Mouse (Mus musculus) thymus, adult 2 months (tissue): ENCODE data around the gene Atp1a2. TPM values are rescaled to one million over a fixed set of nuclear protein-coding genes. Genes with fewer than 3 reads are reported as not detected.

Experiments used
- DNase-seq: peaks from one replicate; pipeline ENCODE4 v3.0.0; 2021
- H3K27ac ChIP-seq: fragments of 200-500 bp; 2 replicates; pipeline ENCODE4 v1.5.1; 2012; ENCODE audit warnings: low read length, control low read depth; ENCODE audit not compliant: control insufficient read depth, insufficient read depth
- H3K27me3 ChIP-seq: fragments of 200-500 bp; 2 replicates; pipeline ENCODE4 v1.6.1; 2012; ENCODE audit warnings: mild to moderate bottlenecking, low read length, moderate library complexity, mixed read lengths; ENCODE audit not compliant: control insufficient read depth, insufficient read depth
- H3K36me3 ChIP-seq: fragments of 200-500 bp; 2 replicates; pipeline ENCODE4 v1.6.1; 2012; ENCODE audit warnings: mild to moderate bottlenecking, low read length, moderate library complexity; ENCODE audit not compliant: control insufficient read depth, insufficient read depth
- H3K4me1 ChIP-seq: fragments of 200-500 bp; replicated peaks from 2 replicates; pipeline ENCODE4 v1.6.1; 2012; ENCODE audit warnings: low read length; ENCODE audit not compliant: control insufficient read depth, insufficient read depth
- H3K4me3 ChIP-seq: fragments of 200-500 bp; 2 replicates; pipeline ENCODE4 v1.5.1; 2012; ENCODE audit warnings: mild to moderate bottlenecking, low read length, control low read depth, moderate library complexity; ENCODE audit not compliant: control insufficient read depth, insufficient read depth
- CTCF ChIP-seq: fragments of 200-500 bp; IDR thresholded peaks from 2 replicates; pipeline ENCODE4 v1.5.1; 2012; ENCODE audit warnings: mild to moderate bottlenecking, control low read depth, low read length, moderate library complexity, borderline replicate concordance; ENCODE audit not compliant: control insufficient read depth, poor library complexity, insufficient read depth; ENCODE audit errors: extremely low read depth
- POLR2A ChIP-seq: fragments of 200-500 bp; IDR thresholded peaks from 2 replicates; pipeline ENCODE4 v1.6.1; 2012; ENCODE audit warnings: mild to moderate bottlenecking, low read length, control low read depth, moderate library complexity; ENCODE audit not compliant: control insufficient read depth, poor library complexity, insufficient read depth; ENCODE audit errors: extremely low read depth
- WGBS: fragments of 180-500 bp; shearing (Covaris S2); methylation state at CpG from one replicate; pipeline ENCODE4 v1.1.7; 2018; 5-methylcytosine and 5-hydroxymethylcytosine counted together
- polyA plus RNA-seq: library from polyadenylated mRNA; depleted of rRNA; stranded (reverse); fragments of >200 nt; gene quantifications from 2 replicates; pipeline ENCODE4 v1.2.3, GENCODE M21; 2012

Gene Atp1a2
- polyA plus RNA-seq, 1 experiment, result 28.5 TPM

DNA sequence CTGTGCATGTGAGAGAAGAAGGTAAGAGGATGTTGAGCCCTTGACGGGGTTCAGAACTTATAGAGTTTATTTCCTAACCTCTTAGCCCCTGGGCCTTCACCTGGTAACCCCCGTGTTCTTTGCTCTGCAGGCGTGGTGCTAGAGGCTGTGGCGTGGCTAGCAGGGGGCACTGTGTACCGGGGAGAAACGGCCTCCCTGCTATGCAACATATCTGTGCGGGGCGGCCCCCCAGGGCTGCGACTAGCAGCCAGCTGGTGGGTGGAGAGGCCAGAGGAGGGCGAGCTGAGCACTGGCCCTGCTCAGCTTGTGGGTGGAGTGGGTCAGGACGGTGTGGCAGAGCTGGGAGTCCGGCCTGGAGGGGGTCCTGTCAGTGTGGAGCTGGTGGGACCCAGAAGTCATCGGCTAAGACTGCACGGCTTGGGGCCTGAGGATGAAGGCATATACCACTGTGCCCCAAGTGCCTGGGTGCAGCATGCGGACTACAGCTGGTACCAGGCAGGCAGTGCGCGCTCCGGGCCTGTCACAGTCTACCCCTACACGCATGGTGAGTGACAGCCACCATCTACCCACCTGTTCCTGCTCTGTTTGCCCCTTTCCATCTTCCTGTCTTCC, 20.7 kb upstream of the Atp1a2 start:
- 97% methylated on average over 19 of the region's 19 CpGs for WGBS
- H3K4me1 ChIP-seq, result no peaks in the 10 kb centered on the region; the same call in none of the 2 replicates

DNA sequence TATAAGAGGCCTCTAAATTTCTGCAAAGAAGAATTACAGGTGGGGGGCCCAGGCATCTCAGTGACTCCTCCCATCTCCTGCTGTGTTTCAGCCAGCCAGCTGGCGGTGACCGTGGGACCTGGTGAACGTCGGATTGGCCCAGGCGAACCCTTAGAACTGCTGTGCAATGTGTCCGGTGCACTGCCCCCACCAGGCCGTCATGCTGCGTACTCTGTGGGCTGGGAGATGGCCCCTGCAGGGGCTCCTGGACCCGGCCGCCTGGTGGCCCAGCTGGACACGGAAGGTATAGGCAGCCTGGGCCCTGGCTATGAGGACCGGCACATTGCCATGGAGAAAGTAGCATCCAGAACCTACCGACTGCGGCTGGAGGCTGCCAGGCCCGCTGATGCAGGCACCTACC, 20.1 kb upstream of the Atp1a2 start:
- no peak overlapping the region for H3K4me3 ChIP-seq
- H3K27ac ChIP-seq, result no peak overlapping the region
- H3K27me3 ChIP-seq, result no peaks in the 10 kb centered on the region
- WGBS, result 97% methylated on average over 15 of the region's 15 CpGs
- DNase-seq, result no peak
- no peak for TF ChIP-seq CTCF
- no peak for TF ChIP-seq POLR2A
- peaks cover 4% of the 10 kb centered on the region; the same call in 1 of the 2 replicates for H3K36me3 ChIP-seq
- H3K4me1 ChIP-seq, result peaks cover 4% of the 10 kb centered on the region

More for the DNA sequence above, 20.7 kb upstream of the Atp1a2 start:
- no peaks in the 10 kb centered on the region for H3K27me3 ChIP-seq
- H3K27ac ChIP-seq, result no peak overlapping the region
- no peak for TF ChIP-seq CTCF
- TF ChIP-seq POLR2A, result no peak
- no peak overlapping the region for H3K4me3 ChIP-seq
- H3K36me3 ChIP-seq, result peaks cover 4% of the 10 kb centered on the region; the same call in 1 of the 2 replicates
- DNase-seq, result no peak

DNA sequence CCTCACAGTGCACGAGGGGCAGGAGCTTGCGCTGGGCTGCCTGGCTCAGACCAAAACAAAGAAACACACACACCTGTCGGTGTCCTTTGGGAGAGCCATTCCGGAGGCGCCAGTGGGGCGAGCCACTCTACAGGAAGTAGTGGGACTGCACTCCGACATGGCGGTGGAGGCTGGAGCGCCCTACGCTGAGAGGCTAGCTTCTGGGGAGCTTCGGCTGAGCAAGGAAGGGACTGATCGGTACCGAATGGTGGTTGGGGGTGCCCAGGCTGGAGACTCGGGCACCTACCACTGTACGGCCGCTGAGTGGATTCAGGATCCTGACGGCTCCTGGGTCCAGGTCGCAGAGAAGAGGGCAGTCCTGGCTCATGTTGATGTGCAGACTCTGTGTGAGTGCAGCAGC, 19.6 kb upstream of the Atp1a2 start:
- Histone ChIP-seq H3K27me3 (no peaks in the 10 kb centered on the region), H3K4me1 (peaks cover 9% of the 10 kb centered on the region), H3K36me3 (peaks cover 4% of the 10 kb centered on the region; the same call in 1 of the 2 replicates), H3K27ac (no peak overlapping the region), H3K4me3 (no peak overlapping the region)
- no peak for DNase-seq
- TF ChIP-seq CTCF (no peak), POLR2A (no peak)
- WGBS, result 96% methylated on average over 18 of the region's 18 CpGs

DNA sequence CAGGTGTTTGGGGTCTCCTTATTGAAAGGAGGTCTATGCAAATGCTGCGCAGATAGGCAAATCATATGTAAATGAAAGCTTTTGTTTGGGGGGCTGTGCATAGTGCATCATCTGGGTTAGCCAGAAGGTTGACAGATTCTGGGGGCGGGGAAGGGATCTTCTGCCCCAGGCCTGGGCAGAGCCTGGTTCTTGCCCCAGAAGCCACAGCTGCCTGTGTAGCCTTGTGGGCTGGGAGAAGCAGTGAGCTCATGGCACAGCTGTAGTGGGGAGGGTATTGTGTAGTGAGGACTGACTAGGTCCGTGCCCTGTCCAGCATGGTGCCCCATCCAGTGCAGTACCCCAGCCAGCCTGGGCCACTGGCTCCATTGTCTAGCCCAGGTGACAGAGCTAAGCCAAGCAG, 17.0 kb upstream of the Atp1a2 start:
- DNase-seq, result no peak
- TF ChIP-seq CTCF (no peak), POLR2A (no peak)
- Histone ChIP-seq H3K4me1 (peaks cover 27% of the 10 kb centered on the region), H3K4me3 (no peak overlapping the region), H3K27me3 (no peaks in the 10 kb centered on the region), H3K27ac (no peak overlapping the region), H3K36me3 (peaks cover 4% of the 10 kb centered on the region; the same call in 1 of the 2 replicates)
- 91% methylated on average over 3 of the region's 3 CpGs for WGBS

DNA sequence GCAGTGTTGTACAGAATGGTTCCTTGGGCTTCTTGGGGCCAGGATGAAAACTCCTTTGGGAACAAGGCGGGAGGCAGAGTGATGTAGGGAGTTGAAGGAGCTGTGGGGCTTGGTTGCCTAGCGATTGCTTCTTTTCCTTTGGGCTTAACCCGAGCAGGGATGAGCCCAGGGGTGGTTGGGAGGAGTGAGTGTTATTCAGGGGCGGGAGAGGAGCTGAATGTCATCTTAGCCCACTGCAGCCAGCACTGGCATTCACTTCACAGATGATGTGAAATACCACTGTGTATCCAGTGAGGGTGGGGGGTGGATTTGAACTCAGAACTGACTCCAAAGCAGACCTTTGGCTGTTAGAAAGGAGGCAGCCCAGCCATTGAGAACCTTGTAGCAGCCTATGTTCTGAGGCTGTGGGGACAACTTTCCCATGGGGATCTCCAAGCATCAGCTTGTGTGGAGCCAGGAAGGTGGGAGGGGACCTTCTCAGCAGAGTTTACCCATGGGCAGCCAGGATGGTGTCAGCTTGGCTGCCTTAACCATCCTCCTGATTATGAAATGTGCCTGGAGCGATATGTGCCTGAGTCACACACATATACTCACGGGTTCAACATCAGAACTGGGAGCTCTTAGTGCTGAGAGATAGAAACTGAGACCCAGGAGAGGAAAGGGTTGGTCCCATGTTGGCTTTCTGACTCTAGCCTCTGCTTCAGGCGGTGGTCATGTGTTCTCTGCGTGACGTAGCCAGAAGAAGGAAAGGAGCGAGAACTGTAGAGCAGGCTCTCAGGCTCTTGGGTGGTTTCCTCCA, 15.9 kb upstream of the Atp1a2 start:
- no peak overlapping the region for H3K27ac ChIP-seq
- H3K4me3 ChIP-seq, result no peak overlapping the region
- WGBS, result 90% methylated on average over 10 of the region's 10 CpGs

DNA sequence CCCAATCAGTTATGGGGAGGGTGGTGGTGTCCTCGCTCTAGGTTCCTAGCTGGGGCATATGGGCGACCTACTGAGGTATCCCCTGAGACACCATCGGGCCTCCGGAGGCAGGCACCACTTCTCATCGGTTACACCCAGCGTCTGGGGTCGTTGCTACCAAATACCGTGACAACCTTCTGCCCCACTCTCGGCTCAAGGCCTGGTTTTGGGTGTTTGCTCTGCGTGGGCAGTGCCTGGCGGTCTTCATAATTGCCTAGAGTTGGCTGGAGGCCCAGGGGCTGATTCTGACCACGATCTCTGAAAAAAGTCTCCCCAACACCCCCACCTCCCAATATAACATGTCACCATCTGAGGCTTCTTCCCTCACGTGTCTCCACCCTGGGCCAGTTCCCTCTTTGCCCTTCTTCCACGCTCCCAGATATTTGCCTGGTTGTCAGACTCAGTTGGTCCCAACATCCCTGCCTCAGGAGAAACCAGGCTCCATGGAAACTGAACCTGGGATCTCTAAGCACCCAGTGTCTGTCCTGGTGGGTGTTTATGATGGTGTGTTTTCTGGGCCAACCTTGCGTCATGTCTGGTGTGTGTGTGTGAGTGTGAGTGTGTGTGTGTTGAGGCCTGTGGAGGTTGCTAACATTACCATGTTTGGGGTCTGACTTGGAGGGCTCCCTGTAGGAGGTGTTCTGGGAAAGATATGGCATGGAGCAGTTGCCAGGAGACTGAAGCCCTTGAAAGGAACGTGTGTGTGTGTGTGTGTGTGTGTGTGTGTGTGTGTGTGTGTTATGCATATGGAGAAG, 15.1 kb upstream of the Atp1a2 start:
- Histone ChIP-seq H3K36me3 (no peaks in the 10 kb centered on the region; the same call in 1 of the 2 replicates), H3K4me3 (peak overlapping the region; percentile 65), H3K27me3 (no peaks in the 10 kb centered on the region), H3K27ac (no peak overlapping the region), H3K4me1 (peaks cover 30% of the 10 kb centered on the region)
- WGBS, result 19% methylated on average over 16 of the region's 16 CpGs
- DNase-seq, result no peak
- no peak for TF ChIP-seq POLR2A
- TF ChIP-seq CTCF, result no peak

More for the DNA sequence above, 15.9 kb upstream of the Atp1a2 start:
- Histone ChIP-seq H3K27me3 (no peaks in the 10 kb centered on the region), H3K36me3 (no peaks in the 10 kb centered on the region; the same call in 1 of the 2 replicates), H3K4me1 (peaks cover 30% of the 10 kb centered on the region)
- no peak for DNase-seq
- TF ChIP-seq CTCF, result no peak
- TF ChIP-seq POLR2A, result no peak
